Mouse (Mus musculus) brain, embryonic 14.5 days (tissue): ENCODE results near the gene Mcfd2.

Experiments used
- CTCF ChIP-seq: fragments of 200-500 bp; IDR thresholded peaks from 2 replicates; pipeline ENCODE4 v1.5.1; 2012; ENCODE audit warnings: inconsistent platforms, mild to moderate bottlenecking, moderate library complexity, borderline replicate concordance; ENCODE audit not compliant: insufficient read depth, insufficient read length; ENCODE audit errors: extremely low read depth
- POLR2A ChIP-seq: fragments of 200-500 bp; IDR thresholded peaks from 2 replicates; pipeline ENCODE4 v1.6.1; 2012; ENCODE audit warnings: mild to moderate bottlenecking, inconsistent platforms, borderline replicate concordance; ENCODE audit not compliant: poor library complexity, insufficient read depth, insufficient read length, severe bottlenecking; ENCODE audit errors: extremely low read depth

DNA sequence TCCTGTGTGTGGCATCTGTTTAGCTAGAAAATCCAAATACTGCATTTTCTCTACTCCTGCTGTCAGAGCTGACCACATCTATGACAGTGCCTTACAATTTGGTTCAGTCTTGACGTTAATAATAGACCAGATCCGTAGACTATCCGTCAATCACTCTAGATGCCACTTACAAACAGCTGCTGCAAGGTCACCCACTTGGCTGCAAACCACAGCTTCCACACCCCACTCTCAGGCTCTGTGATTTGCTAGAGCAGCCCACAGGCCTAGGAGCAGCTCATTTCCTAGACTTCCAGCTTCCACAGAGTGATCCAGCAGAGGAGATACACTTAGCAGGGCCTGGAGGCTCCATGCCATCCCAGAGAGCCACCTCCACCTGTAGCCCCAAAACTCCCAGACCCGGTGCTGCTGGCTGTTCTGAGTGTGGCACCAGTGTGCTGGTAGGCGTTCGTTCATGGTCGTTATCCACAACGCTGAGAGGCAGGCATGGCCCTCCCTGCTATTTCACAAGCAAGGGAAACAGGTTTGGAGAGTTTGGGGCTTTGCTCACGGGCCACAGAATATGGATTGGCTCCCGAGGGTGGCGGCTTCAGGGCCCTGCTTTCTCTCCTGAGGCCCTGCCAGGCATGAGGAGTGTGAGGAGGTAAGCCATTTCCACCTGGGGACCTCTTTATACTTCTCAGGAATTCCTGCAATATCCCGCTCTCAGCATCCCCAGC lies 43.5 kb upstream of the Mcfd2 start:
- TF ChIP-seq POLR2A (no peak), CTCF (no peak)
